Mouse (Mus musculus) liver, embryonic 16.5 days (tissue): ENCODE data around the gene Tmem131. TPM values are rescaled to one million over a fixed set of nuclear protein-coding genes. Genes with fewer than 3 reads are reported as not detected.

Source experiments
- ATAC-seq: fragments of 200-750 bp; cut with Nextera tagmentation; 2 replicates; pipeline ENCODE4 v1.8.0; 2017; ENCODE audit warnings: low read depth, mild to moderate bottlenecking, moderate number of reproducible peaks, moderate library complexity
- H3K27ac ChIP-seq: fragments of 300-500 bp; sonication (generic); 2 replicates; pipeline ENCODE4 v1.5.1; 2014; ENCODE audit warnings: mild to moderate bottlenecking, low read length
- H3K27me3 ChIP-seq: fragments of 300-500 bp; sonication (generic); 2 replicates; pipeline ENCODE4 v1.6.1; 2014; ENCODE audit warnings: low read depth, low read length, mixed read lengths; ENCODE audit not compliant: control insufficient read depth, insufficient read depth
- H3K36me3 ChIP-seq: fragments of 300-500 bp; sonication (generic); 2 replicates; pipeline ENCODE4 v1.6.1; 2014; ENCODE audit warnings: mild to moderate bottlenecking; ENCODE audit not compliant: control insufficient read depth, insufficient read depth
- H3K4me1 ChIP-seq: fragments of 300-500 bp; sonication (generic); 2 replicates; pipeline ENCODE4 v1.6.1; 2014; ENCODE audit warnings: low read depth, low read length, mixed read lengths; ENCODE audit not compliant: control insufficient read depth
- H3K4me2 ChIP-seq: fragments of 300-500 bp; sonication (generic); 2 replicates; pipeline ENCODE4 v1.6.1; 2014; ENCODE audit warnings: low read depth, low read length, mixed read lengths
- H3K4me3 ChIP-seq: fragments of 300-500 bp; sonication (generic); 2 replicates; pipeline ENCODE4 v1.5.1; 2014; ENCODE audit warnings: low read depth, mild to moderate bottlenecking, low read length
- H3K9ac ChIP-seq: fragments of 300-500 bp; sonication (generic); 2 replicates; pipeline ENCODE4 v1.6.1; 2014; ENCODE audit warnings: low read depth, low read length
- H3K9me3 ChIP-seq: fragments of 300-500 bp; sonication (generic); replicated peaks from 2 replicates; pipeline ENCODE4 v1.6.1; 2016; ENCODE audit warnings: low read length; ENCODE audit not compliant: control insufficient read depth
- WGBS: fragments of 180-500 bp; shearing (Covaris S2); extraction: QIAGEN DNeasy Blood & Tissue Kit; methylation state at CpG from one replicate; pipeline ENCODE4 v1.1.7; 2014; ENCODE audit not compliant: insufficient replicate concordance; 5-methylcytosine and 5-hydroxymethylcytosine counted together
- polyA plus RNA-seq: library from polyadenylated mRNA; unstranded; fragments of >200 nt; fragmentation: Nextera tagmentation; extraction: Ambion mirVana; gene quantifications from 2 replicates; pipeline ENCODE4 v1.2.1, GENCODE M21; 2015

Tmem131 gene
- polyA plus RNA-seq, 1 experiment from 2014 or later, result 8.8 TPM

GRCm38 (mm10) chr1:36982191-36982961 is 38.9 kb upstream of the Tmem131 start:
- 35% methylated on average over 9 of the region's 9 CpGs for WGBS
- Histone ChIP-seq H3K27ac (no peak overlapping the region), H3K4me1 (no peaks in the 10 kb centered on the region), H3K4me2 (no peak overlapping the region), H3K4me3 (no peak overlapping the region), H3K9me3 (no peaks in the 10 kb centered on the region), H3K27me3 (no peaks in the 10 kb centered on the region), H3K9ac (no peak overlapping the region), H3K36me3 (no peaks in the 10 kb centered on the region)
- no peak for ATAC-seq

- ATAC-seq, result no peak
Measured at GRCm38 (mm10) chr1:36976770-36977169, 33.3 kb upstream of the Tmem131 start.

DNA sequence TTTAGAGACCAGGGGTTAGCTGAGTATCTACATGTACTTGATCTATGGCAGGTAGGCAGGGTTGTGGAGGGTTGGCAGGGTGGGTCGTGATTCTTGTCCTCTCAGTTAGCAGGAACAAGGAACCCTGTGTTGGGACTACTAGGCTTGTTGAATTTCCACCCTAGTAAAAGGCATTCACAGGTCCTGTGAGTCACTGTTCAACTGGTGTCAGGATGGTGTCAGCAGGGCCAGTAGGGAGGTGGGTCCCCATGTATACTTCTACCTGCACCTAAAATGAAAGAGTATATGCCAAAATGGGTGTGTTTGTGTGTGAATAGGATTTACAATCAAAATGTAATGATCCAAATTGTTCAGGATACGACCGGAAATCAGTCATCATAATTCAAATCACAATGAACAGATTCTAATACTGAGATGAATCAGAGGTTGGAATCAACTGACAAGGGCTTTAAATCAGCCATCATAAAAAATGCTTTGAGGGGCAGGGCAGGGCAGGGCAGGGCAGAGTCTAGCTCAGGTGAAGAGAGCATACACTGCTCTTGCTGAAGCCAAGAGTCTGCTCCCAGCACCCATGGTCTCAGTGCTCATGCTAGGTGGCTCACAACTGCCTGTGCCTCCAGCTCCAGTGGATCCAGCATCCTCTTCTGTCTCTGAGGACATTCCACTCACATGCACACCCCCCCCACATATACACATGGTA is 27.6 kb upstream of the Tmem131 start:
- no peaks in the 10 kb centered on the region for H3K27me3 ChIP-seq
- no peak overlapping the region for H3K27ac ChIP-seq
- ATAC-seq, result no peak
- H3K4me2 ChIP-seq, result no peak overlapping the region
- no peaks in the 10 kb centered on the region for H3K9me3 ChIP-seq
- no peak overlapping the region for H3K9ac ChIP-seq
- no peaks in the 10 kb centered on the region for H3K36me3 ChIP-seq
- H3K4me1 ChIP-seq, result no peaks in the 10 kb centered on the region
- H3K4me3 ChIP-seq, result no peak overlapping the region
- 74% methylated on average over 3 of the region's 3 CpGs for WGBS

More at GRCm38 (mm10) chr1:36976770-36977169, 33.3 kb upstream of the Tmem131 start:
- WGBS, result 58% methylated on average over 4 of the region's 4 CpGs
- H3K27ac ChIP-seq, result no peak overlapping the region
- no peaks in the 10 kb centered on the region for H3K27me3 ChIP-seq
- H3K4me2 ChIP-seq, result no peak overlapping the region
- H3K4me3 ChIP-seq, result no peak overlapping the region
- no peaks in the 10 kb centered on the region for H3K9me3 ChIP-seq
- no peaks in the 10 kb centered on the region for H3K36me3 ChIP-seq
- no peak overlapping the region for H3K9ac ChIP-seq
- no peaks in the 10 kb centered on the region for H3K4me1 ChIP-seq

DNA sequence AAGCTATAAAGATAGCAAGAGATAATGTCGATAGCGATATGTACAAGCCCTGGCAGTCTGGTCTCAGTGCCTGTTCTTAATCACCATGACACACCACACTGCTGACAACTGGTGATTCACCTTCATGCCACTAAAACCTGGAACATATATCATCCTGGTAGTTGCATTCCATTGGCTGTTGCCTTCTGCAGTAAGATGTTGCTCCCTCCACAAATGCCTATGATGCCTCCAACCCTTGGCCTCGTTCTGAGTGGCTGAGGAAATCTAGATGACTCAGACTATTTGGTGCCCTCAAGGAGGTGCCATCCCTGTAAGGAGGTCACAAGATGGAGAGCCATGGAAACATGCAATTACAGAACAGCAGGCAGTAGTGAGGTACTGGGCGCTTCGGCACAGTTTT is 22.4 kb upstream of the Tmem131 start:
- Histone ChIP-seq H3K4me3 (no peak overlapping the region), H3K9ac (no peak overlapping the region)
- 74% methylated on average over 5 of the region's 5 CpGs for WGBS

GRCm38 (mm10) chr1:36962379-36963176 is 19.1 kb upstream of the Tmem131 start:
- no peak for ATAC-seq
- H3K9ac ChIP-seq, result no peak overlapping the region

More for the DNA sequence above, 22.4 kb upstream of the Tmem131 start:
- no peaks in the 10 kb centered on the region for H3K27me3 ChIP-seq
- no peaks in the 10 kb centered on the region for H3K36me3 ChIP-seq
- ATAC-seq, result no peak
- no peaks in the 10 kb centered on the region for H3K9me3 ChIP-seq
- no peak overlapping the region for H3K4me2 ChIP-seq
- H3K27ac ChIP-seq, result no peak overlapping the region
- H3K4me1 ChIP-seq, result no peaks in the 10 kb centered on the region

GRCm38 (mm10) chr1:36960509-36961222 is 17.2 kb upstream of the Tmem131 start:
- no peak overlapping the region for H3K9ac ChIP-seq
- H3K9me3 ChIP-seq, result no peaks in the 10 kb centered on the region
- no peak overlapping the region for H3K4me2 ChIP-seq
- no peaks in the 10 kb centered on the region for H3K27me3 ChIP-seq
- H3K27ac ChIP-seq, result no peak overlapping the region
- ATAC-seq, result no peak
- H3K4me3 ChIP-seq, result no peak overlapping the region
- 62% methylated on average over 16 of the region's 16 CpGs for WGBS
- no peaks in the 10 kb centered on the region for H3K36me3 ChIP-seq
- H3K4me1 ChIP-seq, result no peaks in the 10 kb centered on the region

More at GRCm38 (mm10) chr1:36962379-36963176, 19.1 kb upstream of the Tmem131 start:
- WGBS, result 61% methylated on average over 10 of the region's 10 CpGs
- H3K36me3 ChIP-seq, result no peaks in the 10 kb centered on the region
- no peak overlapping the region for H3K4me3 ChIP-seq
- H3K27ac ChIP-seq, result no peak overlapping the region
- no peaks in the 10 kb centered on the region for H3K9me3 ChIP-seq
- H3K4me1 ChIP-seq, result no peaks in the 10 kb centered on the region
- H3K27me3 ChIP-seq, result no peaks in the 10 kb centered on the region
- no peak overlapping the region for H3K4me2 ChIP-seq

DNA sequence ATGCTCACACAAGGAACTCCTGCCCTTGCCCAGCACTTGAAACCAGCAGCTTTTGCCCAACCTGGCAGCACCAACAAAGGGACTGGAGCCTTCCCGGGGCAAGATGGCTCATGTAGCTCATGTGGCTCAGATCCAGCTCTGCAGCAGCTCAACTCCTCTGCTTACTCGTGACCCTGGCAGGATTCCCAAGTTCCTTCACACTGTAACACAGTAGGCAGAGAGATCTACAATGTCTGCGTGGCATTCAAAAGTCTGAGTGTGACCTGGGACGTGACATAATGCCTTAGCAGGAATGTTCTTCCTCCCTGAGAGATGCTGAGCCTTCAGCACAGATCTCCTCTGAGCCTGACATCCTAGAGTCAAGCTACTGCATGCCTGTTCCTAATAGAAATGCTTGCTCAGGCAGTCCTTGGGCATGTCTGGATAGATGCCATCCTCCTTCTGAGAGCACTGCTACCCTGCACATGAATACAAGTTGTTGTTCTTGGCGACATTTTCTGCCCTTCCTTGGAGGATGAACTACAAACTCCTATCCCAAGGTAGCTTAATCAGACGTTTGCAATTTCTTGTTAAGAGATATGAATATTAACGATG is 6.2 kb upstream of the Tmem131 start:
- ATAC-seq, result no peak
- H3K4me2 ChIP-seq, result no peak overlapping the region
- no peak overlapping the region for H3K9ac ChIP-seq
- H3K4me3 ChIP-seq, result no peak overlapping the region
- no peak overlapping the region for H3K27ac ChIP-seq
- no peaks in the 10 kb centered on the region for H3K36me3 ChIP-seq
- H3K27me3 ChIP-seq, result no peaks in the 10 kb centered on the region
- 60% methylated on average over 7 of the region's 7 CpGs for WGBS
- peaks cover under 1% of the 10 kb centered on the region for H3K4me1 ChIP-seq
- no peaks in the 10 kb centered on the region for H3K9me3 ChIP-seq

DNA sequence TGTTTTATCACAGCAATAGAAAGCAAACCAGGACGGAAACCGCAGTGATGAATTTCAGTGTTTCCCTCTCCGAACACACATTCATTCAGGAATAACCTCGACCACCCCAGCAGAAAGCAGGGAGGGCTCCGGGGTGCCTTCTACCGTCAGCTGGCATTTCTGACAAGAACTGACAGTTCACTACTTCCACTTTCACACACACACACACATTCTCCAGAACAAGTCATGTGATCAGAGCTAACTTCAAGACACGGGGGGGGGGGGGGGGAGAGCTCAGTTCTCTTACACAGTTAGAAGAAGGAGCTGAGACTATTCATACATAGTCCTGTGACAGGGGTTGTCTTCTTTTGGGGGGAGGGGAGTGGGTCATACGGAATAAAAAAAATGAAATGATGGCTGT is 4.0 kb upstream of the Tmem131 start:
- no peaks in the 10 kb centered on the region for H3K36me3 ChIP-seq
- 41% methylated on average over 8 of the region's 8 CpGs for WGBS
- no peak overlapping the region for H3K4me3 ChIP-seq
- no peak overlapping the region for H3K9ac ChIP-seq
- no peak overlapping the region for H3K27ac ChIP-seq
- no peaks in the 10 kb centered on the region for H3K27me3 ChIP-seq
- no peak overlapping the region for H3K4me2 ChIP-seq
- no peak for ATAC-seq
- no peaks in the 10 kb centered on the region for H3K9me3 ChIP-seq
- peaks cover 18% of the 10 kb centered on the region for H3K4me1 ChIP-seq
